30 mouse cellular contexts compared by ENCODE assay signal in the genomic region with DNA sequence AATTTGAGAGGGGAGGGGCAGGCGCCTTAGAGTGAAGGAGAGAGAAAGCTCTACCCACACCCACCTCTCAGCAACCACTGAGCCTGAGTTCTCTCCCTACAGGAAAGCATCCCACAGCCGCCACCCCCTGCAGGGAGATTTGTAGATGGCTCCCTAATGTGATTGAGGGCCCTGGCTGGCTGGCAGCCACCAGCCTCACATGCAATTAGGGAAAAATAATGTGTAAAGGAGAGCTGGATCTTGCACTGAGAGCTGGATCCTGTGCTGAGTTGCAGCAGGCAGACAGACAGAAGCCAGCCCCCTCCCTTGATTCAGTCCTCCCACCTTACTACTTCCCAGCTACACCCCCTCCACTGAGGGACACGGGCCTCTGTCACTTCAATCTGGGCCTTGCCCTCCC.
A peak's percentile ranks its signal among the peaks of the same experiment; 100 is the strongest.
DNase-seq lines count a peak whose midpoint lies in the region; ATAC-seq and TF ChIP-seq lines count a peak whose summit lies in the region.
"Had no signal": no experiment of that assay in that cellular context is flagged by ENCODE, and none has a peak within 500 bp of the region (broad histone marks: within the 10 kb centered on the region; RNA-seq: fewer than 3 reads in every experiment).

No protein-coding gene starts in this region.

- H3K27me3 ChIP-seq in forebrain, embryonic 15.5 days: no peaks in the 10 kb centered on the region
- H3K27me3 ChIP-seq in forebrain, embryonic 11.5 days (ENCODE audit: control insufficient read depth, insufficient read depth, low read length): peaks cover 3% of the 10 kb centered on the region; the same call in 1 of the 2 replicates
- 0 out of 2 replicates have a peak, but pooled peaks cover 3% of the 10 kb centered on the region for H3K27me3 ChIP-seq in neural tube, embryonic 12.5 days (replicated peaks)
- peaks cover 4% of the 10 kb centered on the region; the same call in 1 of the 2 replicates for H3K27me3 ChIP-seq in neural tube, embryonic 15.5 days (replicated peaks)
- no peaks in the 10 kb centered on the region for H3K27me3 ChIP-seq in forebrain, postnatal 0 days (ENCODE audit: insufficient read depth, low read length)
- no peaks in the 10 kb centered on the region for H3K27me3 ChIP-seq in liver, postnatal 0 days (ENCODE audit: insufficient read depth, low read length)
- H3K27me3 ChIP-seq: liver, embryonic 15.5 days had no signal

- H3K4me1 ChIP-seq in forebrain, embryonic 15.5 days: peaks cover 5% of the 10 kb centered on the region; the same call in 1 of the 2 replicates
- no peaks in the 10 kb centered on the region for H3K4me1 ChIP-seq in forebrain, embryonic 11.5 days (replicated peaks; ENCODE audit: control insufficient read depth, insufficient read depth, low read length)
- no peaks in the 10 kb centered on the region for H3K4me1 ChIP-seq in neural tube, embryonic 12.5 days
- 0 out of 2 replicates have a peak, but pooled peaks cover 3% of the 10 kb centered on the region for H3K4me1 ChIP-seq in neural tube, embryonic 15.5 days
- no peaks in the 10 kb centered on the region for H3K4me1 ChIP-seq in forebrain, postnatal 0 days (ENCODE audit: insufficient read depth)
- H3K4me1 ChIP-seq in liver, postnatal 0 days (ENCODE audit: insufficient read depth): no peaks in the 10 kb centered on the region
- H3K4me1 ChIP-seq: embryonic facial prominence, embryonic 15.5 days; limb, embryonic 12.5 days; liver, embryonic 15.5 days; midbrain, embryonic 12.5 days had no signal

- no peaks in the 10 kb centered on the region for H3K36me3 ChIP-seq in forebrain, embryonic 15.5 days
- no peaks in the 10 kb centered on the region for H3K36me3 ChIP-seq in forebrain, embryonic 11.5 days (ENCODE audit: control insufficient read depth, insufficient read depth, low read length)
- no peaks in the 10 kb centered on the region for H3K36me3 ChIP-seq in neural tube, embryonic 12.5 days
- H3K36me3 ChIP-seq in neural tube, embryonic 15.5 days: no peaks in the 10 kb centered on the region
- no peaks in the 10 kb centered on the region for H3K36me3 ChIP-seq in forebrain, postnatal 0 days (ENCODE audit: insufficient read depth)
- H3K36me3 ChIP-seq in liver, postnatal 0 days (replicated peaks; ENCODE audit: insufficient read depth, low read length): no peaks in the 10 kb centered on the region
- H3K36me3 ChIP-seq: embryonic facial prominence, embryonic 10.5 days; embryonic facial prominence, embryonic 15.5 days; heart, embryonic 10.5 days; heart, embryonic 15.5 days; limb, embryonic 12.5 days; liver, embryonic 15.5 days; midbrain, embryonic 12.5 days had no signal

- no peak for DNase-seq in forebrain, embryonic 11.5 days (ENCODE audit: low spot score)
- DNase-seq in Muller cell, postnatal 12 days (ENCODE audit: inconsistent ontology term): peak; percentile 12
- peak; percentile 20 for DNase-seq in forebrain, postnatal 0 days
- no peak for DNase-seq in cerebellum, adult 18-20 months
- no peak for DNase-seq in liver, postnatal 0 days
- DNase-seq: adrenal gland, postnatal 14 days; cerebellum, adult 2 months; cerebellum, postnatal 25 days; gastrocnemius, postnatal 25 days; heart, adult 11 months; kidney, adult 11 months; kidney, postnatal 25 days; lung, postnatal 4 days; right cerebral cortex, adult 18-20 months; spleen, adult 18-20 months; thymus, postnatal 14 days had no signal

- no peak overlapping the region for H3K27ac ChIP-seq in forebrain, embryonic 15.5 days (replicated peaks)
- H3K27ac ChIP-seq in forebrain, embryonic 11.5 days (ENCODE audit: low read depth, low read length): no peak overlapping the region
- H3K27ac ChIP-seq in neural tube, embryonic 12.5 days: no peak overlapping the region
- H3K27ac ChIP-seq in neural tube, embryonic 15.5 days (replicated peaks): no peak overlapping the region
- no peak overlapping the region for H3K27ac ChIP-seq in forebrain, postnatal 0 days (ENCODE audit: low read depth, low read length)
- no peak overlapping the region for H3K27ac ChIP-seq in liver, postnatal 0 days (ENCODE audit: low read depth)
- H3K27ac ChIP-seq: embryonic facial prominence, embryonic 10.5 days; embryonic facial prominence, embryonic 15.5 days; heart, embryonic 10.5 days; heart, embryonic 15.5 days; hindbrain, embryonic 14.5 days; left cerebral cortex, adult 2 months; limb, embryonic 12.5 days; liver, embryonic 15.5 days; midbrain, embryonic 12.5 days had no signal

- peak; percentile 44 for ATAC-seq in forebrain, embryonic 15.5 days (replicated peaks)
- ATAC-seq in forebrain, embryonic 11.5 days (replicated peaks; ENCODE audit: low FRiP score): no peak
- ATAC-seq in neural tube, embryonic 12.5 days (ENCODE audit: low FRiP score, low read depth): peak; percentile 29; the same call in 1 of the 2 replicates
- no peak for ATAC-seq in neural tube, embryonic 15.5 days (ENCODE audit: low FRiP score)
- ATAC-seq in forebrain, postnatal 0 days: no peak
- no peak for ATAC-seq in liver, postnatal 0 days
- ATAC-seq: inflammation-experienced regulatory T-cells, adult 6 months had no signal

- no peak for TF ChIP-seq CTCF in forebrain, postnatal 0 days (IDR thresholded peaks at IDR 0.05; ENCODE audit: low read depth)
- no peak for TF ChIP-seq CTCF in liver, postnatal 0 days (IDR thresholded peaks at IDR 0.05; ENCODE audit: low read depth)

- no peak overlapping the region for H3K9ac ChIP-seq in forebrain, embryonic 15.5 days (replicated peaks)
- H3K9ac ChIP-seq in forebrain, embryonic 11.5 days (ENCODE audit: low read length): no peak overlapping the region
- no peak overlapping the region for H3K9ac ChIP-seq in neural tube, embryonic 12.5 days
- no peak overlapping the region for H3K9ac ChIP-seq in neural tube, embryonic 15.5 days (replicated peaks)
- H3K9ac ChIP-seq in forebrain, postnatal 0 days: no peak overlapping the region
- H3K9ac ChIP-seq in liver, postnatal 0 days (replicated peaks): no peak overlapping the region
- H3K9ac ChIP-seq: embryonic facial prominence, embryonic 15.5 days; heart, embryonic 15.5 days; hindbrain, embryonic 14.5 days; limb, embryonic 12.5 days; liver, embryonic 15.5 days; midbrain, embryonic 12.5 days had no signal

- no peak overlapping the region for H3K4me2 ChIP-seq in forebrain, embryonic 15.5 days (replicated peaks)
- no peak overlapping the region for H3K4me2 ChIP-seq in forebrain, embryonic 11.5 days (ENCODE audit: low read depth, low read length, severe bottlenecking)
- H3K4me2 ChIP-seq in neural tube, embryonic 12.5 days (replicated peaks): no peak overlapping the region
- H3K4me2 ChIP-seq in neural tube, embryonic 15.5 days: no peak overlapping the region
- no peak overlapping the region for H3K4me2 ChIP-seq in forebrain, postnatal 0 days (ENCODE audit: low read depth)
- H3K4me2 ChIP-seq in liver, postnatal 0 days (ENCODE audit: low read depth, low read length): no peak overlapping the region
- H3K4me2 ChIP-seq: embryonic facial prominence, embryonic 15.5 days; heart, embryonic 15.5 days; hindbrain, embryonic 14.5 days; limb, embryonic 12.5 days; liver, embryonic 15.5 days; midbrain, embryonic 12.5 days had no signal

- 21% methylated on average over 3 of the region's 3 CpGs for WGBS in forebrain, embryonic 15.5 days
- 40% methylated on average over 3 of the region's 3 CpGs for WGBS in forebrain, embryonic 11.5 days
- WGBS in neural tube, embryonic 12.5 days: 43% methylated on average over 3 of the region's 3 CpGs
- 41% methylated on average over 3 of the region's 3 CpGs for WGBS in neural tube, embryonic 15.5 days
- WGBS in forebrain, postnatal 0 days: 46% methylated on average over 3 of the region's 3 CpGs
- 62% methylated on average over 3 of the region's 3 CpGs for WGBS in liver, postnatal 0 days (ENCODE audit: insufficient replicate concordance)

- TF ChIP-seq EP300 in liver, postnatal 0 days (IDR thresholded peaks at IDR 0.05; ENCODE audit: low read depth): no peak

- no peak overlapping the region for H3K4me3 ChIP-seq in forebrain, embryonic 15.5 days
- no peak overlapping the region for H3K4me3 ChIP-seq in forebrain, embryonic 11.5 days (ENCODE audit: low read depth, low read length)
- no peak overlapping the region for H3K4me3 ChIP-seq in neural tube, embryonic 12.5 days
- no peak overlapping the region for H3K4me3 ChIP-seq in neural tube, embryonic 15.5 days (replicated peaks)
- H3K4me3 ChIP-seq in forebrain, postnatal 0 days (ENCODE audit: low read depth, low read length): no peak overlapping the region
- no peak overlapping the region for H3K4me3 ChIP-seq in liver, postnatal 0 days (ENCODE audit: low read depth, low read length)
- H3K4me3 ChIP-seq: embryonic facial prominence, embryonic 10.5 days; embryonic facial prominence, embryonic 15.5 days; heart, embryonic 10.5 days; heart, embryonic 15.5 days; left cerebral cortex, adult 2 months; limb, embryonic 12.5 days; liver, embryonic 15.5 days; megakaryocyte, embryonic 14.5 days; midbrain, embryonic 12.5 days had no signal

- H3K9me3 ChIP-seq in forebrain, embryonic 15.5 days: no peaks in the 10 kb centered on the region
- no peaks in the 10 kb centered on the region for H3K9me3 ChIP-seq in forebrain, embryonic 11.5 days (ENCODE audit: control insufficient read depth, low read length)
- no peaks in the 10 kb centered on the region for H3K9me3 ChIP-seq in neural tube, embryonic 12.5 days
- no peaks in the 10 kb centered on the region for H3K9me3 ChIP-seq in neural tube, embryonic 15.5 days (replicated peaks)
- H3K9me3 ChIP-seq in forebrain, postnatal 0 days (ENCODE audit: low read length): no peaks in the 10 kb centered on the region
- no peaks in the 10 kb centered on the region for H3K9me3 ChIP-seq in liver, postnatal 0 days (ENCODE audit: low read length)
- H3K9me3 ChIP-seq: embryonic facial prominence, embryonic 10.5 days; embryonic facial prominence, embryonic 15.5 days; heart, embryonic 10.5 days; heart, embryonic 15.5 days; limb, embryonic 12.5 days; liver, embryonic 15.5 days; megakaryocyte, embryonic 14.5 days; midbrain, embryonic 12.5 days had no signal

Comparison
In these comparisons a context has a peak if more than half of its experiments do, and no peak if none do; other contexts are left out.
1. ATAC-seq: peak in forebrain, embryonic 15.5 days (single experiment) and neural tube, embryonic 12.5 days (single experiment); none in forebrain, embryonic 11.5 days (single experiment), neural tube, embryonic 15.5 days (single experiment), forebrain, postnatal 0 days (single experiment) and liver, postnatal 0 days (single experiment).
2. DNase-seq: peak in Muller cell, postnatal 12 days (single experiment) and forebrain, postnatal 0 days (single experiment); none in forebrain, embryonic 11.5 days (single experiment), cerebellum, adult 18-20 months (0 of 2) and liver, postnatal 0 days (single experiment).